Mouse (Mus musculus): ENCODE data around the gene Tas2r138.

- TF ChIP-seq CTCF (IDR thresholded peaks at IDR 0.05; ENCODE audit: control insufficient read depth, insufficient read depth, low read length) (no peak), POLR2A (IDR thresholded peaks at IDR 0.05; ENCODE audit: borderline replicate concordance, control insufficient read depth, low read depth, low read length) (no peak)
Measured at GRCm38 (mm10) chr6:40640710-40641538, 27.8 kb upstream of the Tas2r138 start.

All from bone marrow, adult 2 months (tissue).